Mouse (Mus musculus) colon, adult 2 months (tissue): Measurements from ENCODE around the gene Col1a1. TPM values are rescaled to one million over a fixed set of nuclear protein-coding genes. Genes with fewer than 3 reads are reported as not detected.

Experiments used
- polyA plus RNA-seq: library from polyadenylated mRNA; depleted of rRNA; stranded (reverse); fragments of >200 nt; gene quantifications from 2 replicates; pipeline ENCODE4 v1.2.3, GENCODE M21; 2012; rRNA removed

Col1a1 gene
- polyA plus RNA-seq: 91.9 and 122 TPM in 2 replicates

DNA sequence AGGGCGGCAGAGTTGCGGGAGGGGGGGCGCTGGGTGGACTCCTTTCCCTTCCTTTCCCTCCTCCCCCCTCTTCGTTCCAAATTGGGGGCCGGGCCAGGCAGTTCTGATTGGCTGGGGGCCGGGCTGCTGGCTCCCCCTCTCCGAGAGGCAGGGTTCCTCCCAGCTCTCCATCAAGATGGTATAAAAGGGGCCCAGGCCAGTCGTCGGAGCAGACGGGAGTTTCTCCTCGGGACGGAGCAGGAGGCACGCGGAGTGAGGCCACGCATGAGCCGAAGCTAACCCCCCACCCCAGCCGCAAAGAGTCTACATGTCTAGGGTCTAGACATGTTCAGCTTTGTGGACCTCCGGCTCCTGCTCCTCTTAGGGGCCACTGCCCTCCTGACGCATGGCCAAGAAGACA, at the start of gene Col1a1:
TSS of gene Col1a1 (plus strand) at position 180 of the 400 bp plus-strand sequence.

DNA sequence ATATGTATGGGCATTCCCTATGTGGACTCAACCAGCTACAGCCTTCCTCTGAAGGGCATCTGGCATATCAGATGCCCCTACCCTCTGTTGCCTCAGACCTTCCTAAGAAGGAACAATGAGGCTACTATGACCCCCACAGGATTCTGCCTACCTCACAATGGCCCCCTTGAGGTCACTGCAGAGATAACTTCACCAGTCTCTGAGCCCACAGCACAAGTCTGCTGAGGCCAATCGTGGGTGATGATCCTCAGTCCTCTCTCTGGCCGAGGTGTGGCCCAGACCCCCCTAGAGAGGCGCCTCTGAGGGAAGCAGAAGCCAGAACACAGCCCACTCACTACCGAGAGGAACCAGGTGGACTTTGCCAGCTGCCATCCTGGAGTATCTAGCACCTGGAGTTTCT, 31.4 kb downstream of the Col1a1 start, which contains the start of gene Hils1:
TSS of gene Hils1 (plus strand) at position 175 of the 400 bp plus-strand sequence.

DNA sequence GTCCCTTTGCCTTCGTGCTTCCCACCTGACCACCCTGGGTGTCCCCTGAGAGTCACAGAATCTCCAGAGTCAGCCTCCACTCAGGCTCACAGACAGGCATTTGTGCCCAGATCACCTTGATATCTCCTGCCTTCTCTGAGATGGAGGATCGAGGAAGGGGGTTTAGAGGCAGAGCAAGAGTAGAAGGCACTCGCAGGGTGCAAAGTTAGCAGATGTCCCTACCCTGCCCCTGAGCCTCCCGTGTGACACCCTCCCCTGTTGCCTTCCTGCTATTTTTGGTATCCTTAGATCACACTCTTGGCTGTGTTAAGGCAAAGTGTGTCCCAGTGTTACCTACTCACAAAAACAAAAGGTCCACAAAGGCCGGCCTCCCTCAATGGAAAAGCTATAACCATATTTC, 40.2 kb downstream of the Col1a1 start, which contains the start of gene Sgca:
TSS of gene Sgca (minus strand) at position 129 of the 400 bp plus-strand sequence.

DNA sequence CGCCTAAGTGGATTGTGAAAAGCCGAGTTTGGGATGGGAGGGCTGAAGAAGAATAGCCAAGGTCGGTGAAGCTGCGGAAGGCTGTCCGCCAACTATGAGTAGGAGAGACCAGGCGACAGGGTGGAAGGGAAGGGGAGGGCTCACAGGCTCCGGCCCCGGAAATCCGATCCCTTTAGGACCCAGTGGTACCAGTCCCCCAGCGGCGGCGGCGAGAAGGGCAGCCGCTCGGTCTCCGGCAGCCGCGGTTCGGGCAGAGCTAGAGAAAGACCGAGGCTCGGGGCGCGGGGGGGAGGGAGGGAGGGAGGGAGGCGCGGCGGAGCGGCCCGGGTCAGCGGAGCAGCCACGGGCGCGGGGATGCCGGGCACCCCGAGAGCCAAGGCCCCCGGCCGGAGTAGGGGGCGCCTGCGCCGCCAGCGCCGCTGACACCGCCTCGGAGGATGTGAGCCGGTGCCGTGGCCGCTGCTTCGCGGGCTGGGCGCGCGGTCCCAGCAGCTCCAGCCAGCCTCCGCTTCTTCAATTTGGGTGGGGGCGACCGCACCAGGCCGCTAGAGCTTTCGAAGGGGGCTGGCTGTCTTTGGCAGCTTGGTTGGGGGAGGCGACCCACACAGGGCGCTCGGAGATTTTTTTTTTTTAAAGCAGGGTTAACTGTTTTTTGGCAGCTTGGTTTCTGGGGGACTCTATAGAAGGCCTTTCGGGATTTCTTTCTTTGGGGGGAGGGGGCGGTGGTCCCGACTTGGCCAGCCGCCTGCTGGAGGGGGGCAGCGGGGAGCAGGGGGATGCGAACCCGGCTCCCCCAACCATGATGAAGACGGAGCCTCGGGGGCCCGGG, 54.9 kb downstream of the Col1a1 start, which contains the start of gene Ppp1r9b:
TSS of gene Ppp1r9b (plus strand) at position 287 of the 829 bp plus-strand sequence.

Other genes starting within 250 kb of the Col1a1 start
- gene Gm11541, start 231.7 kb upstream of the Col1a1 start, polyA plus RNA-seq: not detected in 2 replicates
- gene Cdc34b, start 194.4 kb upstream of the Col1a1 start, polyA plus RNA-seq: not detected in 2 replicates
- gene Tmem92, start 153.5 kb upstream of the Col1a1 start, polyA plus RNA-seq: 0.13 and 0.23 TPM in 2 replicates
- not detected in 2 replicates for gene Hils1, start 31.4 kb downstream of the Col1a1 start, polyA plus RNA-seq
- 23.1 and 34.9 TPM in 2 replicates for gene Sgca, start 40.1 kb downstream of the Col1a1 start, polyA plus RNA-seq
- 28.7 and 34.4 TPM in 2 replicates for gene Ppp1r9b, start 54.8 kb downstream of the Col1a1 start, polyA plus RNA-seq
- 6.8 and 7.7 TPM in 2 replicates for gene Samd14, start 73.7 kb downstream of the Col1a1 start, polyA plus RNA-seq
- gene Pdk2, start 105.1 kb downstream of the Col1a1 start, polyA plus RNA-seq: 70.6 and 78.0 TPM in 2 replicates
- gene Itga3, start 140.6 kb downstream of the Col1a1 start, polyA plus RNA-seq: 104 and 107 TPM in 2 replicates
- 0.14 TPM in 1 of 2 replicates, not detected in the other for gene Dlx3, start 183.9 kb downstream of the Col1a1 start, polyA plus RNA-seq
- gene Dlx4, start 210.0 kb downstream of the Col1a1 start, polyA plus RNA-seq: not detected in 2 replicates